Mouse (Mus musculus): Measurements from ENCODE around the gene Il18r1. TPM values are rescaled to one million over a fixed set of nuclear protein-coding genes. Genes with fewer than 3 reads are reported as not detected.

Il18r1 gene
- total RNA-seq, 1 experiment: not detected

DNA sequence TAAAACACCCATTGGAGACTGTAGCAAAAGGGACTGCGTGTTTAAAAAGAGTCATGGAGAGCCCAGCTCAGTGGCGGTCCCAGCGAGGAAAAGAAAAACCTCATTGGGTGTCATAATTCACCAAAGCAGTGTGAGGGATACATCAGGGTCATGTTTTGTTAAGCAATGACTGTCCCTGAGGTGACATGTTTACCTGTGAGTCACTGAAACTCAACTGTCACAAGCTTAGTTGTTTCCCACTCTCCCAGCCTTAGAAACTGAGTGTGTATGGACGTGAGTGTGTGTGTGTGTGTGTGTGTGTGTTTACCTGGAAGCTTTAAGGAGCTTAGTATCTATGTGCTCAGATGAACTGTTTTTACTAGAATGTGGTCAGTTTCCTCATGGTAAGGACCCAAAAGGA is 2.0 kb downstream of the Il18r1 start:
- H3K4me3 ChIP-seq (ENCODE audit: insufficient read depth in 1 of 2, low read depth in 1 of 2, low read length in 2 of 2, poor library complexity in 1 of 2, severe bottlenecking in 1 of 2): no peak overlapping the region
- H3K9ac ChIP-seq (ENCODE audit: insufficient read depth, low read depth, low read length, poor library complexity, severe bottlenecking): no peak overlapping the region
- DNase-seq (ENCODE audit: low read depth, low spot score): no peak
- TF ChIP-seq MAFK (IDR thresholded peaks at IDR 0.05; ENCODE audit: insufficient read depth, low read depth, low read length): no peak
- no peak for TF ChIP-seq ZNF384 (IDR thresholded peaks at IDR 0.05; ENCODE audit: low read depth, low read length)
- TF ChIP-seq CHD2 (IDR thresholded peaks at IDR 0.05; ENCODE audit: low read depth, low read length): no peak
- TF ChIP-seq HCFC1 (IDR thresholded peaks at IDR 0.05; ENCODE audit: borderline replicate concordance, insufficient read depth, low read length): no peak
- TF ChIP-seq ZC3H11A (IDR thresholded peaks at IDR 0.05; ENCODE audit: borderline replicate concordance, low read depth, low read length): no peak
- in situ Hi-C loops (cut with MboI; ENCODE audit: low sequenced_read_pairs in 2 of 2, unreplicated experiment in 2 of 2): no loop called here
- H3K36me3 ChIP-seq (ENCODE audit: control insufficient read depth, insufficient read depth, low read length, poor library complexity, severe bottlenecking): no peaks in the 10 kb centered on the region
- no peak overlapping the region for H3K27ac ChIP-seq (ENCODE audit: insufficient read depth, low read depth, low read length, poor library complexity, severe bottlenecking)
- no peaks in the 10 kb centered on the region for H3K9me3 ChIP-seq (ENCODE audit: control insufficient read depth, insufficient read depth, low read depth, low read length)
- H3K4me1 ChIP-seq (ENCODE audit: control insufficient read depth in 2 of 2, insufficient read depth in 2 of 2, low read length in 2 of 2, poor library complexity in 1 of 2): no peaks in the 10 kb centered on the region

DNA sequence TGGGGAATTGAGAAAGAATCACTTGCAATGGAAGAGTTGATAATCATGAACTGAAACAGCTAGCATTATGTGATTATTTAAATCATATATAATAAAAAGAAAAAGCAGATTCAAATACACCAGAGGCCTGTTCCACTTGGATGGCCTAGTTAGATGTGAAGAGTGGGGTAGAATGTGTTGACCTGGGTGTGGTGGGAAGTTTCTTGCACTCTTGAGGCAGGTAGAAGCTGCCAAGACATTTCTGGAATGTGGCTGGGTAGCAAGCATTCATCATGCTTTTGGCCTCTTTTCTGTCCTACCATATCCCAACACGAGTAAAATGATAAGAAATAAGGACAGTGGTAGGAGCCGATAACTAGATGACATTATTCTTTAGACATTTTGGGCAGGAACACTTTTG is 3.5 kb downstream of the Il18r1 start:
- Histone ChIP-seq H3K4me1 (ENCODE audit: control insufficient read depth in 2 of 2, insufficient read depth in 2 of 2, low read length in 2 of 2, poor library complexity in 1 of 2) (no peaks in the 10 kb centered on the region), H3K4me3 (ENCODE audit: insufficient read depth in 1 of 2, low read depth in 1 of 2, low read length in 2 of 2, poor library complexity in 1 of 2, severe bottlenecking in 1 of 2) (no peak overlapping the region), H3K27ac (ENCODE audit: insufficient read depth, low read depth, low read length, poor library complexity, severe bottlenecking) (no peak overlapping the region), H3K9ac (ENCODE audit: insufficient read depth, low read depth, low read length, poor library complexity, severe bottlenecking) (no peak overlapping the region), H3K36me3 (ENCODE audit: control insufficient read depth, insufficient read depth, low read length, poor library complexity, severe bottlenecking) (no peaks in the 10 kb centered on the region), H3K9me3 (ENCODE audit: control insufficient read depth, insufficient read depth, low read depth, low read length) (no peaks in the 10 kb centered on the region)
- no peak for DNase-seq (ENCODE audit: low read depth, low spot score)
- no peak for TF ChIP-seq HCFC1 (IDR thresholded peaks at IDR 0.05; ENCODE audit: borderline replicate concordance, insufficient read depth, low read length)
- no peak for TF ChIP-seq CHD2 (IDR thresholded peaks at IDR 0.05; ENCODE audit: low read depth, low read length)
- in situ Hi-C loops (cut with MboI; ENCODE audit: low sequenced_read_pairs in 2 of 2, unreplicated experiment in 2 of 2): no loop called here

DNA sequence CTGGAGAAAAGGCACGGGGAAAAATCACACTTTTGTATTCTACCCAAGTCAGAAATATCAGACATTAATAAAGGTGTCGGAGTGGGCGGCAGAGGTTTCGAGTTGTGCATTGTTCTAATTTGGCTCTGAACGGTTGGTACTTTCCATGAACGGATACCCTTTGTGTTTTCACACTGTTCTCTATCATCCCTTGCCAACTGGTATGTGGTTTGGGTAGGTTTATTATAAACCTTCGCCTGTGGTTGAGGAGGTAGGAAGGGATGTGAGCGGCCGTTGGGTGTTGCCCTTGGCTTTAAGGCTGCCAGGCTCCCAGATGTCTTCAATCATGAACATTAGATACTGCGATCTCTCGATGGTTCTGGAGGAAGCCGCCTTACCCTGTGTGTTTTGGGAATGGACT is 4.5 kb downstream of the Il18r1 start:
- in situ Hi-C loops (cut with MboI; ENCODE audit: low sequenced_read_pairs in 2 of 2, unreplicated experiment in 2 of 2): no loop called here

DNA sequence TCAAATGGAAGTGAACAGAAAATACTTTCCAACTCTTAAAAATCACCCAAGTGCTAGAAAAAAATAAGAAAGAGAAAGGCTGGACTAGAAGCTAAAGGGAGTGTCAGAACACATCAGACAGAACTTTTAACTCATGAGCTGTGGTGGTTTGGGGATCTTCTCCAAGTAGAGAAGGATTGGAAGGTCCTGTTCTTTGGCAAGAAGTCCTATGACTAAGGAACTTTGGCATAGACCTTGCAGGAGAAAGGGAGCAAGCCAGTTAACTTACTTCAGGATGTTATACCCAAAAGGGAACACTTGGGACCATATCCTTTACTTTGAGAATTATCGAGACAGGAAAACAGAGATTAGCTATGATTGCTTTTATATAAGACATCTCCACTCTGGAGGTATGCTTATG is 7.0 kb downstream of the Il18r1 start:
- DNase-seq (ENCODE audit: low read depth, low spot score): no peak
- in situ Hi-C loops (cut with MboI; ENCODE audit: low sequenced_read_pairs in 2 of 2, unreplicated experiment in 2 of 2): no loop called here
- no peak for TF ChIP-seq HCFC1 (IDR thresholded peaks at IDR 0.05; ENCODE audit: borderline replicate concordance, insufficient read depth, low read length)
- no peak for TF ChIP-seq ZC3H11A (IDR thresholded peaks at IDR 0.05; ENCODE audit: borderline replicate concordance, low read depth, low read length)
- no peak for TF ChIP-seq MAFK (IDR thresholded peaks at IDR 0.05; ENCODE audit: insufficient read depth, low read depth, low read length)

More for the DNA sequence above, 4.5 kb downstream of the Il18r1 start:
- no peaks in the 10 kb centered on the region for H3K9me3 ChIP-seq (ENCODE audit: control insufficient read depth, insufficient read depth, low read depth, low read length)
- no peak overlapping the region for H3K9ac ChIP-seq (ENCODE audit: insufficient read depth, low read depth, low read length, poor library complexity, severe bottlenecking)
- TF ChIP-seq ZNF384 (IDR thresholded peaks at IDR 0.05; ENCODE audit: low read depth, low read length): no peak
- TF ChIP-seq CHD2 (IDR thresholded peaks at IDR 0.05; ENCODE audit: low read depth, low read length): no peak
- no peak for TF ChIP-seq ZC3H11A (IDR thresholded peaks at IDR 0.05; ENCODE audit: borderline replicate concordance, low read depth, low read length)
- no peak for TF ChIP-seq MAFK (IDR thresholded peaks at IDR 0.05; ENCODE audit: insufficient read depth, low read depth, low read length)
- TF ChIP-seq HCFC1 (IDR thresholded peaks at IDR 0.05; ENCODE audit: borderline replicate concordance, insufficient read depth, low read length): no peak
- no peak overlapping the region for H3K27ac ChIP-seq (ENCODE audit: insufficient read depth, low read depth, low read length, poor library complexity, severe bottlenecking)
- H3K4me1 ChIP-seq (ENCODE audit: control insufficient read depth in 2 of 2, insufficient read depth in 2 of 2, low read length in 2 of 2, poor library complexity in 1 of 2): no peaks in the 10 kb centered on the region
- H3K4me3 ChIP-seq (ENCODE audit: insufficient read depth in 1 of 2, low read depth in 1 of 2, low read length in 2 of 2, poor library complexity in 1 of 2, severe bottlenecking in 1 of 2): no peak overlapping the region
- H3K36me3 ChIP-seq (ENCODE audit: control insufficient read depth, insufficient read depth, low read length, poor library complexity, severe bottlenecking): no peaks in the 10 kb centered on the region
- DNase-seq (ENCODE audit: low read depth, low spot score): no peak

DNA sequence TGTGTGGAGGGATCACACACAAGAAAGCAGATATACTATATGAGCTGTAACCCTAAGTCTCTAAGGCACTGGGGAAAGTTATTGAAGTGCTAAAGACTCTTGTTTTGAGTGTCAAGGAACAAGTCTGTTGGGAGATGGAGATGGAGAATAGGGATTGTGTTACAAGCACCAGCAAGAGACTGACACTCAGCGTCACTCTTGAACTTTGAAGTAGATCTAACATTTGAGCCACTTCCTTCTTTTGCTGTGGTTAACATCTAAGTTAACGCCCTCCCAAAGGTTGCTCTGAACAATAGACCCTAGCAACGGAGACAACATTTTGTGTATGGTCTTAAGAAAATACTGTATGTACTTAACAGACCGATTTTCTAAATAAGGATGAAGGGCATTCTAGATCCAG is 8.3 kb downstream of the Il18r1 start:
- Histone ChIP-seq H3K27ac (ENCODE audit: insufficient read depth, low read depth, low read length, poor library complexity, severe bottlenecking) (no peak overlapping the region), H3K9me3 (ENCODE audit: control insufficient read depth, insufficient read depth, low read depth, low read length) (no peaks in the 10 kb centered on the region), H3K36me3 (ENCODE audit: control insufficient read depth, insufficient read depth, low read length, poor library complexity, severe bottlenecking) (no peaks in the 10 kb centered on the region), H3K4me3 (ENCODE audit: insufficient read depth in 1 of 2, low read depth in 1 of 2, low read length in 2 of 2, poor library complexity in 1 of 2, severe bottlenecking in 1 of 2) (no peak overlapping the region), H3K9ac (ENCODE audit: insufficient read depth, low read depth, low read length, poor library complexity, severe bottlenecking) (no peak overlapping the region), H3K4me1 (ENCODE audit: control insufficient read depth in 2 of 2, insufficient read depth in 2 of 2, low read length in 2 of 2, poor library complexity in 1 of 2) (no peaks in the 10 kb centered on the region)
- in situ Hi-C loops (cut with MboI; ENCODE audit: low sequenced_read_pairs in 2 of 2, unreplicated experiment in 2 of 2): no loop called here
- DNase-seq (ENCODE audit: low read depth, low spot score): no peak
- TF ChIP-seq HCFC1 (IDR thresholded peaks at IDR 0.05; ENCODE audit: borderline replicate concordance, insufficient read depth, low read length) (no peak), ZNF384 (IDR thresholded peaks at IDR 0.05; ENCODE audit: low read depth, low read length) (no peak), CHD2 (IDR thresholded peaks at IDR 0.05; ENCODE audit: low read depth, low read length) (no peak), ZC3H11A (IDR thresholded peaks at IDR 0.05; ENCODE audit: borderline replicate concordance, low read depth, low read length) (no peak), MAFK (IDR thresholded peaks at IDR 0.05; ENCODE audit: insufficient read depth, low read depth, low read length) (no peak)

More for the DNA sequence above, 7.0 kb downstream of the Il18r1 start:
- Histone ChIP-seq H3K36me3 (ENCODE audit: control insufficient read depth, insufficient read depth, low read length, poor library complexity, severe bottlenecking) (no peaks in the 10 kb centered on the region), H3K4me3 (ENCODE audit: insufficient read depth in 1 of 2, low read depth in 1 of 2, low read length in 2 of 2, poor library complexity in 1 of 2, severe bottlenecking in 1 of 2) (no peak overlapping the region), H3K27ac (ENCODE audit: insufficient read depth, low read depth, low read length, poor library complexity, severe bottlenecking) (no peak overlapping the region), H3K4me1 (ENCODE audit: control insufficient read depth in 2 of 2, insufficient read depth in 2 of 2, low read length in 2 of 2, poor library complexity in 1 of 2) (no peaks in the 10 kb centered on the region), H3K9me3 (ENCODE audit: control insufficient read depth, insufficient read depth, low read depth, low read length) (no peaks in the 10 kb centered on the region), H3K9ac (ENCODE audit: insufficient read depth, low read depth, low read length, poor library complexity, severe bottlenecking) (no peak overlapping the region)

Measured in ES-E14 (cell line).